Mouse (Mus musculus) heart, adult 2 months (tissue): Measurements from ENCODE around the gene Nags.

Experiments used
- EP300 ChIP-seq: fragments of 200-500 bp; IDR thresholded peaks from 2 replicates; pipeline ENCODE4 v1.6.1; 2011; ENCODE audit warnings: low read depth, low read length, control low read depth; ENCODE audit not compliant: insufficient read depth
- POLR2A ChIP-seq: fragments of 200-500 bp; IDR thresholded peaks from 2 replicates; pipeline ENCODE4 v1.6.1; 2011; ENCODE audit warnings: mild to moderate bottlenecking, low read depth, low read length, control low read depth; ENCODE audit not compliant: insufficient read depth

DNA sequence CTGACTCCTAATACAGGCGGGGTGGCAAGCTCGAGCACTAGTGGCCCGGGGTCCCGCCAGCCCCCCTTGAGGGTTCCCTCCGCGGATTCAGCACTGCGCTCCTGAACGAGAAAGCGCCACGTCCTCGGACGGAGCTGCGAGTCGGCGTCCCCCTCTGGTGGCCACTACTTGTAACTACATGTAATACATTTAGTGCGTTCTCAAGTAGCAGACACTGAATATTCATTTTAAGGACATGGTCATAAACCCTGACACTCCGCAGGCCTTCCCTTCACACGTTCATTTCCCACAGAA lies 6.9 kb upstream of the Nags start:
- TF ChIP-seq EP300 (peak; percentile 59; the same call in 1 of the 2 replicates), POLR2A (no peak)
